Mouse (Mus musculus): ENCODE results near the gene Tom1l2.
A peak's percentile ranks its signal among the peaks of the same experiment; 100 is the strongest.

The Tom1l2 gene

GRCm38 (mm10) chr11:60202710-60203638 is 149.7 kb downstream of the Tom1l2 start:
- no peak for DNase-seq (ENCODE audit: low spot score)

GRCm38 (mm10) chr11:60200384-60200783 is 152.3 kb downstream of the Tom1l2 start:
- no peak for DNase-seq (ENCODE audit: low spot score)

GRCm38 (mm10) chr11:60199702-60200184 is 153.0 kb downstream of the Tom1l2 start:
- peak; percentile 65 for DNase-seq (ENCODE audit: low spot score)

- DNase-seq (ENCODE audit: low spot score): no peak
These were observed 154.1 kb downstream of the Tom1l2 start for GRCm38 (mm10) chr11:60198651-60199050.

- peak; percentile 33 for DNase-seq (ENCODE audit: low spot score)
These were observed 154.6 kb downstream of the Tom1l2 start for GRCm38 (mm10) chr11:60197998-60198619.

- DNase-seq (ENCODE audit: low spot score): no peak
These were observed 156.4 kb downstream of the Tom1l2 start for GRCm38 (mm10) chr11:60196344-60196743.

- no peak for DNase-seq (ENCODE audit: low spot score)
These were observed 157.6 kb downstream of the Tom1l2 start for GRCm38 (mm10) chr11:60195108-60195507.

- no peak for DNase-seq (ENCODE audit: low spot score)
These were observed 159.1 kb downstream of the Tom1l2 start for GRCm38 (mm10) chr11:60193556-60193955.

GRCm38 (mm10) chr11:60192534-60192933 is 160.2 kb downstream of the Tom1l2 start:
- DNase-seq (ENCODE audit: low spot score): no peak

- no peak for DNase-seq (ENCODE audit: low spot score)
These were observed 162.6 kb downstream of the Tom1l2 start for GRCm38 (mm10) chr11:60190055-60190641.

GRCm38 (mm10) chr11:60189501-60190040 is 163.1 kb downstream of the Tom1l2 start:
- peak; percentile 37 for DNase-seq (ENCODE audit: low spot score)

- DNase-seq (ENCODE audit: low spot score): no peak
These were observed 164.3 kb downstream of the Tom1l2 start for GRCm38 (mm10) chr11:60188275-60188853.

GRCm38 (mm10) chr11:60187070-60187469 is 165.6 kb downstream of the Tom1l2 start:
- DNase-seq (ENCODE audit: low spot score): no peak

- DNase-seq (ENCODE audit: low spot score): peak; percentile 51
These were observed 167.1 kb downstream of the Tom1l2 start for GRCm38 (mm10) chr11:60185396-60186231.

- DNase-seq (ENCODE audit: low spot score): no peak
These were observed 168.1 kb downstream of the Tom1l2 start for GRCm38 (mm10) chr11:60184346-60185325.

- no peak for DNase-seq (ENCODE audit: low spot score)
These were observed 170.0 kb downstream of the Tom1l2 start for GRCm38 (mm10) chr11:60182741-60183140.

- DNase-seq (ENCODE audit: low spot score): peak; percentile 40
These were observed 170.5 kb downstream of the Tom1l2 start for GRCm38 (mm10) chr11:60182116-60182670.

GRCm38 (mm10) chr11:60178506-60178905 is 174.2 kb downstream of the Tom1l2 start:
- peak; percentile 43 for DNase-seq (ENCODE audit: low spot score)

- no peak for DNase-seq (ENCODE audit: low spot score)
These were observed 174.7 kb downstream of the Tom1l2 start for GRCm38 (mm10) chr11:60178005-60178404.
